Mouse (Mus musculus) granulocyte monocyte progenitor cell, adult 5-6 weeks (primary cell): Measurements from ENCODE around the gene Rab13. TPM values are rescaled to one million over a fixed set of nuclear protein-coding genes. Genes with fewer than 3 reads are reported as not detected.
A peak's percentile ranks its signal among the peaks of the same experiment; 100 is the strongest.

Experiments
- ATAC-seq: replicated peaks from 2 replicates; pipeline ENCODE4 v1.8.0; 2016; ENCODE audit warnings: mild to moderate bottlenecking, moderate TSS enrichment, inconsistent platforms; ENCODE audit not compliant: poor library complexity, severe bottlenecking
- total RNA-seq, 2 experiments: library from RNA; stranded (forward) in 1 of 2; stranded (reverse) in 1 of 2; fragments of 200-712, 200-1000 nt in 1 of 2; fragments of >200 nt in 1 of 2; fragmentation: Nextera tagmentation in 1 of 2; gene quantifications; 2 replicates each; pipeline ENCODE4 v1.2.3; 2014 to 2017

Rab13 gene
- total RNA-seq, 2 experiments from 2014 or later, result 0.52 to 1.3 TPM

DNA sequence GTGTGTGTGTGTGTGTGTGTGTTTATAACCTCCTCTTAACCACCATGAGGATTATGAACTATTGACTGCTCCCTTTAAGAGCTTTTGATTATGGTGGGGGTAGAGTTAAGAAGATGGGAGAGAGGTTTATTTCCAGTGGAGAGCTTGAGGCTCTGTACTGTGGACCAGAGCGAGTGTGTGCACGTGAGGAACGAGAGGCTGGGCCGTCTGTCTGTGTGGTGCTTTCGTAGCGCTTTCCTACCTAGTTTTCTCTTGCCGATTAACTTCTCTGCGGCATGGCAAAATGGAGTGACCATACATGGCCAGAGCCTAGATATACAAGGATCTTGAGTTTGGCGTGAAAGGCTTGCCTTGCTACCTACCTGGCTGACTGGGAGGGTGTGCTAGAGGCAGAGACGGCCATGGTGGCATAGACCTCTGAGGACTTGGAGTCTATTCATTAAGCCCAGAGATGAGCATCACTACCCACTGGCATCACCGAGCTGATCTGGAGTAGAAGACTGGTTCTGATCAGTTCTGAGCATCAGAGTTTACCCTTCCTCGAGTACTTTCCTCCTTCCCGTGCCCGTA is 42.4 kb downstream of the Rab13 start:
- ATAC-seq, result no peak

DNA sequence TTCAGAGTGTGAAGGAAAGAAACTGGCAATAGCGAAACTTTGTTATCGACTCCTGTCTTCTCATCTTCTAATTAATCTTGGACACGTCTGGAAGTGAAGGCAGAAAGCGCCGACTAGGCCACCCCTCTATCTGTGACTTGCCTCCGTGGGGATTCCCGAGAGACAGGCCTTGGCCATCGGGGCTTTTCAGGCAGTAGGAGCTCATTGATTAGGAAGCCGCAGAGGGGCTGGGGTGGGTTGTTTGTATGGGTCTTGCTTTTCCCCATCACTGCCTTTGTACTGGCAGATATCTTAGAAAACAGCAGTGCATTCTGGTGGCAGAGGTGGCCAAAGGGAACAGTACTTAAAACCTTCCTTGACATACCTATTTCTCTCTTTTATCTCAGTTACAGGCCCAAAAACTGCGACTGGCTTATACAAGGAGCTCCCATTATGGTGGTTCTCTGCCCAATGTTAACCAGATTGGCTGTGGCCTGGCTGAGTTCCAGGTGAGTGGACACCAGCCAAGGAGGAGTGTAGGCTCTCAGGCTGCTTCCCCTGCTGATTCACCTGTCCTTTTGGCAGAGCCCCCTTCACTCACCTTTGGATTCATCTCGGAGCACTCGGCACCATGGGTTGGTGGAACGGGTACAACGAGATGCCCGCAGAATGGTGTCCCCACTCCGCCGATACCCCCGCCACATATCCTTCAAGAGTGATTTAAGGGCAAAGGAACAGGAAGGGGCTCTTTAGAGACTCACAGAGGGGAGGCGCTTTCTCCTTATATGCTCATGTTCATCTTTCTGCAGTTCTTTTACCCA is 43.4 kb downstream of the Rab13 start:
- no peak for ATAC-seq

- ATAC-seq, result no peak
Measured at GRCm38 (mm10) chr3:90258521-90258920, 45.0 kb downstream of the Rab13 start.

DNA sequence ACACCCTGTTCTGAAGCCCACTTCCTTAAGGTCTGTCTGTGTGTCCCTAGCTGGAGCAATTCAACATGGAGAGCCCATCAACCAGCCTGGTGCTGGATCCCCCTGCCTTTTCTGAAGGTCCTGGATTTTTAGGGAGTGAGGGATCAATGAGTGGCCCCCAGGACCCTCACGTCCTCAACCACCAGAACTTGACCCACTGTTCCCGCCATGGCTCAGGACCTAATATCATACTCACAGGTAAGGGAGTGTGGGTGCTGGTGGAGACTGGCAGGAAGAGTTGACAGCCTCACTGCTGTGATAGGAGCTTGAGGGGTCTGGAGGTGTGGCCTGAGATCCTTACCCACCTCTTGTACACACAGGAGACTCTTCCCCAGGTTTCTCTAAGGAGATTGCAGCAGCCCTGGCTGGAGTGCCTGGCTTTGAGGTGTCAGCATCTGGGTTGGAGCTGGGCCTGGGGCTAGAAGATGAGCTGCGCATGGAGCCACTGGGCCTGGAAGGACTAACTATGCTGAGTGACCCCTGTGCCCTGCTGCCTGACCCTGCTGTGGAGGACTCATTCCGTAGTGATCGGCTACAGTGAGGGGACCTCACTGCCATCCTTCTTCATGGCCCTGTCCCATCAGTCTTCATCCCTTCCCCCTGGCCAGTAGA is 49.8 kb downstream of the Rab13 start:
- no peak for ATAC-seq

DNA sequence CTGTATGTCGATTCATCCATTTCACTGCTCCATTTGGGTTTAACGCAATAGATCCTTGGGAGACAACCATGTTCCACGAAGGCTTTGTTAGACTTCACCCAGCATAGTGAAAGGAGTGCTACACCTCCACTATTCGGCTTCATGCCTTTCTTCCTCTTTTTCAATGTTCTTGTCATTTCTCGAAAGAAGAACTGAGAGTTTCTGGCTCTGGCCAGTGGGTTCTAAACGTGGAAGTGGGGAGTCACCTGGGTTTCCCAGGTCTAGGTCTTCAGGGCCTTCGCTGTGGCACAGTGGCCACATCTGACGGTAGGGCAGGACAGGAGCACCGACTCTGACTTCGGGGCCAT is 51.2 kb downstream of the Rab13 start:
- ATAC-seq, result no peak

- peak; percentile 70 for ATAC-seq
Measured at GRCm38 (mm10) chr3:90265034-90265931, 51.8 kb downstream of the Rab13 start, which contains the start of gene Dennd4b. Gene Dennd4b, plus strand, starts transcription at chr3:90265185.

GRCm38 (mm10) chr3:90265932-90266741 is 52.6 kb downstream of the Rab13 start:
- ATAC-seq, result peak; percentile 49

DNA sequence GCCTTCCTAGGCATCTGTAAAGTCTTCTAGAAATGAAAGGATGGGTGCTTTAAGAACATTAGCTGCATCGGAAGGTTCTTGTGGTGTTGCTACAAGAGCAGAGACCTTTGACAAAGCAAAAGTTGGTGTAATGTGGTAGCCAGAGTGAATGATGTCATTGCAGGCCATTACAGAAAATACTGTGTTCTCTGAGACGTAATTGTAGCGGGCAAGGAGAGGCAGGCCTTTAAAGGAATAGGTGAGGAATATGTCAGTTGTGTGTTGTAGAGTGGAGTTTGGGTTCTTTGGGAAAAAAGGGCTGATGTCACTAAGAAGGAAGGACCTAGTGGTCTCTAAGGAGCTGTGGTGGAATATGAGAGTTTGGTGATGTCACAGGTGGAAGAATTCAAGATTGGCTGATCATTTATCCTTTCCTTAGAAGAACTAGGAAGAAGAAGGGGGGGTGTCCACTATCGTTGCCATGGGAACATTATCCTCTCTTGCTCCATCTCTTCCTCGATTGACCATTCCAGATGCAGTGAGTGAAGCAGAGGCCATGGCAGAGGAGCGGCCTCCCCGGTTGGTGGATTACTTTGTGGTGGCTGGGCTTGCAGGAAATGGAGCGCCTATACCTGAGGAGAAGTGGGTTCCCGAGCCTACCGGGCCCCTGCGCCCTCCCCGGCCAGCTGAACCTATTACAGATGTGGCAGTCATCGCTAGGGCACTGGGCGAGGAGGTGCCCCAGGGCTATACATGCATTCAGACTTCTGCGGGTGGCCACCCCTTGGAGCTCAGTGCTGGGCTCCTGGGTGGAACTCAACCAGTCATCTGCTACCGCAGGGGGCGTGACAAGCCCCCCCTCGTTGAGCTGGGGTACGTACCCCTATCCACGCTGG is 53.6 kb downstream of the Rab13 start:
- 0 out of 2 replicates have a peak, but pooled peaks have one; percentile 1 for ATAC-seq

DNA sequence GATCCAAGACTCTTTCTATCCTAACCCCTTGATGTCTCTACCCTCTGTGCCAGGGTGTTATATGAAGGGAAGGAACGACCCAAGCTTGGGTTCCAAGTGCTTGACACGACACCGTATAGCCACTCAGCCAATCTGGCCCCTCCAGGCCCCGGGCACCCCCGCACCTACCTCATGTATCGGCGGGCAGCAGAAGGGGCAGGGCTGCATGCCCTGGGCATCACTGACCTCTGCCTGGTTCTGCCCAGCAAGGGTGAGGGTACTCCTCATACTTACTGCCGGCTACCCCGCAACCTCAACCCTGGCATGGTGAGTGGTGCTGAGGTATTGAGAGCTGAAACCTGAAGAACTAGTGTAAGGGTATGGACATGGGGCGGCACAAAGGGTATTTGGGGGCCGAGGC is 54.7 kb downstream of the Rab13 start:
- no peak for ATAC-seq

- ATAC-seq, result no peak
Measured at GRCm38 (mm10) chr3:90268971-90269370, 55.5 kb downstream of the Rab13 start.

DNA sequence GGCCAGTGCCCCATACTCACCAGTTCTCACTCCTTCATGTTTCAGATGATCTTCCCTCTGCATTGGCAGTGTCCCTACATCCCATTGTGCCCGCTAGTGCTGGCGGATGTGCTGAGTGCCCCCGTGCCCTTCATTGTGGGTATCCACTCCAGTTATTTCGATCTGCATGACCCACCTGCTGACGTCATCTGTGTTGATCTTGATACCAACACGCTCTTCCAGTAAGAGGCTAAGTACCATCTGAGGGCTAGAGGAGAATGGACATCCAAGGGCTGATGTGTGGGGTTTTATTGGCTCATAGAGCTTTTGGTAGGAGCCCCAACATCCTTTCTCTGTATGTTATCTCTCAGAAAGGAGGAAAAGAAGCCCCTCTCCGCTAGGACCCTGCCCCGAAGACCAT is 57.3 kb downstream of the Rab13 start:
- no peak for ATAC-seq

DNA sequence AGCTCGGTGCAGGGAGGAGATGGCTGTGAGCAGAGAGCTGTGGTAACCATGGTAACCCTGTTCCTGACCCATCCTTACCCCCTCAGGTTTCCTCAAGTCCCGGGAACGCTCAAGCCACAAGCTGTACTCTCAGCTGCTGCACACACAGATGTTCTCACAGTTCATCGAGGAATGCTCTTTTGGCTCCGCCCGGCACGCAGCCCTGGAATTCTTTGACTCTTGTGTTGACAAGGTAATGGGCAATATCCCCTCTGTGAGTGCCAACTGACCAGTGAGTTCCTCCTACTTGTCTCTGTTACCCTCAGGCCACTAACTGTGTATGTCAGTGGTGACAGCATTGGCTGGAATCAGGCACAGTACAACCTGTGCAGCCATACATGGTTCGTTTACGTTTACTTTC is 58.7 kb downstream of the Rab13 start:
- ATAC-seq, result no peak

- no peak for ATAC-seq
Measured at GRCm38 (mm10) chr3:90273855-90274254, 60.4 kb downstream of the Rab13 start.

- ATAC-seq, result no peak
Measured at GRCm38 (mm10) chr3:90275286-90275685, 61.8 kb downstream of the Rab13 start.

Other genes starting within 250 kb of the Rab13 start
- 117 and 123 TPM in 2 replicates for gene Hax1, start 214.9 kb upstream of the Rab13 start, total RNA-seq (2014; fragmentation: Nextera tagmentation)
- 86.2 and 87.3 TPM in 2 replicates for gene Hax1, start 214.9 kb upstream of the Rab13 start, total RNA-seq (2017)
- 35.2 and 45.3 TPM in 2 replicates for gene 4933434E20Rik, start 162.1 kb upstream of the Rab13 start, total RNA-seq (2014; fragmentation: Nextera tagmentation)
- gene 4933434E20Rik, start 162.1 kb upstream of the Rab13 start, total RNA-seq (2017), result 49.6 and 63.6 TPM in 2 replicates
- 242 and 252 TPM in 2 replicates for gene Ubap2l, start 161.1 kb upstream of the Rab13 start, total RNA-seq (2014; fragmentation: Nextera tagmentation)
- gene Ubap2l, start 161.1 kb upstream of the Rab13 start, total RNA-seq (2017), result 124 and 135 TPM in 2 replicates
- gene Tpm3, start 141.0 kb upstream of the Rab13 start, total RNA-seq (2014; fragmentation: Nextera tagmentation), result 529 and 543 TPM in 2 replicates
- gene Tpm3, start 141.0 kb upstream of the Rab13 start, total RNA-seq (2017), result 806 and 846 TPM in 2 replicates
- gene Nup210l, start 109.6 kb upstream of the Rab13 start, total RNA-seq (2014; fragmentation: Nextera tagmentation), result 0.28 and 1.8 TPM in 2 replicates
- gene Nup210l, start 109.6 kb upstream of the Rab13 start, total RNA-seq (2017), result 0.31 and 0.52 TPM in 2 replicates
- gene Rps27, start within 50 bp of the Rab13 start, total RNA-seq (2014; fragmentation: Nextera tagmentation), result 6,284 and 6,500 TPM in 2 replicates
- gene Rps27, start within 50 bp of the Rab13 start, total RNA-seq (2017), result 3,798 and 4,186 TPM in 2 replicates
- gene Jtb, start 17.9 kb downstream of the Rab13 start, total RNA-seq (2014; fragmentation: Nextera tagmentation), result 85.8 and 89.8 TPM in 2 replicates
- gene Jtb, start 17.9 kb downstream of the Rab13 start, total RNA-seq (2017), result 44.6 and 55.5 TPM in 2 replicates
- gene Creb3l4, start 29.8 kb downstream of the Rab13 start, total RNA-seq (2014; fragmentation: Nextera tagmentation), result not detected in 2 replicates
- gene Creb3l4, start 29.8 kb downstream of the Rab13 start, total RNA-seq (2017), result not detected in 2 replicates
- gene Slc39a1, start 34.5 kb downstream of the Rab13 start, total RNA-seq (2014; fragmentation: Nextera tagmentation), result 26.6 and 35.3 TPM in 2 replicates
- 36.4 and 36.6 TPM in 2 replicates for gene Slc39a1, start 34.5 kb downstream of the Rab13 start, total RNA-seq (2017)
- gene Crtc2, start 40.5 kb downstream of the Rab13 start, total RNA-seq (2014; fragmentation: Nextera tagmentation), result 48.1 and 49.5 TPM in 2 replicates
- 10.1 and 11.4 TPM in 2 replicates for gene Crtc2, start 40.5 kb downstream of the Rab13 start, total RNA-seq (2017)
- 28.1 and 37.5 TPM in 2 replicates for gene Dennd4b, start 51.5 kb downstream of the Rab13 start, total RNA-seq (2014; fragmentation: Nextera tagmentation)
- gene Dennd4b, start 51.5 kb downstream of the Rab13 start, total RNA-seq (2017), result 13.6 and 16.5 TPM in 2 replicates
- 68.7 and 83.6 TPM in 2 replicates for gene Gatad2b, start 79.5 kb downstream of the Rab13 start, total RNA-seq (2014; fragmentation: Nextera tagmentation)
- gene Gatad2b, start 79.5 kb downstream of the Rab13 start, total RNA-seq (2017), result 19.4 and 19.9 TPM in 2 replicates
- 2.1 and 4.2 TPM in 2 replicates for gene Slc27a3, start 176.2 kb downstream of the Rab13 start, total RNA-seq (2014; fragmentation: Nextera tagmentation)
- 0.88 and 0.99 TPM in 2 replicates for gene Slc27a3, start 176.2 kb downstream of the Rab13 start, total RNA-seq (2017)
- gene Ints3, start 219.9 kb downstream of the Rab13 start, total RNA-seq (2014; fragmentation: Nextera tagmentation), result 29.3 and 47.1 TPM in 2 replicates
- gene Ints3, start 219.9 kb downstream of the Rab13 start, total RNA-seq (2017), result 18.4 and 25.9 TPM in 2 replicates